Mouse (Mus musculus) ES-E14 (cell line): Measurements from ENCODE around the gene Timm8b. TPM values are rescaled to one million over a fixed set of nuclear protein-coding genes. Genes with fewer than 3 reads are reported as not detected.

Source experiments
- DNase-seq: peaks from one replicate; pipeline ENCODE4 v3.0.0-alpha.2; 2013; ENCODE audit warnings: low read depth, low spot score
- H3K27ac ChIP-seq: 2 replicates; pipeline ENCODE4 v1.5.1; 2012; ENCODE audit warnings: low read depth, mild to moderate bottlenecking, low read length, moderate library complexity, mixed read lengths; ENCODE audit not compliant: poor library complexity, insufficient read depth, severe bottlenecking
- H3K36me3 ChIP-seq: 2 replicates; pipeline ENCODE4 v1.6.1; 2012; ENCODE audit warnings: mild to moderate bottlenecking, low read length, moderate library complexity, mixed read lengths; ENCODE audit not compliant: control insufficient read depth, poor library complexity, insufficient read depth, severe bottlenecking
- H3K4me1 ChIP-seq, 2 experiments: fragments of 150-350 bp in 1 of 2; sonication (generic) in 1 of 2; 2 replicates each; pipeline ENCODE4 v1.6.1; 2012; ENCODE audit warnings: low read length in 2 of 2, mild to moderate bottlenecking in 1 of 2, mixed read lengths in 1 of 2; ENCODE audit not compliant: control insufficient read depth in 2 of 2, insufficient read depth in 2 of 2, poor library complexity in 1 of 2
- H3K4me3 ChIP-seq, 2 experiments: fragments of 150-350 bp in 1 of 2; sonication (generic) in 1 of 2; 2 replicates each; pipeline ENCODE4 v1.5.1; 2012; ENCODE audit warnings: low read length in 2 of 2, low read depth in 1 of 2, mild to moderate bottlenecking in 1 of 2, mixed read lengths in 1 of 2; ENCODE audit not compliant: insufficient read depth in 1 of 2, poor library complexity in 1 of 2, severe bottlenecking in 1 of 2
- H3K9ac ChIP-seq: 2 replicates; pipeline ENCODE4 v1.6.1; 2012; ENCODE audit warnings: low read depth, mild to moderate bottlenecking, low read length, mixed read lengths; ENCODE audit not compliant: poor library complexity, insufficient read depth, severe bottlenecking
- H3K9me3 ChIP-seq: fragments of 150-350 bp; sonication (generic); 2 replicates; pipeline ENCODE4 v1.6.1; 2012; ENCODE audit warnings: low read depth, mild to moderate bottlenecking, low read length; ENCODE audit not compliant: control insufficient read depth, insufficient read depth
- CHD2 ChIP-seq: IDR thresholded peaks from 2 replicates; pipeline ENCODE4 v1.6.1; 2014; ENCODE audit warnings: mild to moderate bottlenecking, low read depth, low read length, inconsistent platforms
- HCFC1 ChIP-seq: IDR thresholded peaks from 2 replicates; pipeline ENCODE4 v1.6.1; 2012; ENCODE audit warnings: low read length, inconsistent platforms, borderline replicate concordance; ENCODE audit not compliant: insufficient read depth
- MAFK ChIP-seq: IDR thresholded peaks from 2 replicates; pipeline ENCODE4 v1.6.1; 2014; ENCODE audit warnings: mild to moderate bottlenecking, low read depth, low read length, inconsistent platforms; ENCODE audit not compliant: insufficient read depth
- ZC3H11A ChIP-seq: IDR thresholded peaks from 2 replicates; pipeline ENCODE4 v1.6.1; 2012; ENCODE audit warnings: low read depth, mild to moderate bottlenecking, inconsistent platforms, low read length, borderline replicate concordance
- ZNF384 ChIP-seq: IDR thresholded peaks from 2 replicates; pipeline ENCODE4 v1.6.1; 2012; ENCODE audit warnings: low read depth, low read length, inconsistent platforms
- in situ Hi-C, 2 experiments: fragments of 600-800 bp; cut with MboI; formaldehyde crosslinking; loops; one replicate each; pipeline ENCODE4 v1.15.1; 2025; ENCODE audit warnings: low sequenced_read_pairs in 2 of 2, inconsistent platforms in 1 of 2; ENCODE audit not compliant: unreplicated experiment in 2 of 2
- total RNA-seq: library from RNA; depleted of rRNA; stranded (reverse); fragments of 300-350 nt; gene quantifications from 2 replicates; pipeline ENCODE4 v1.2.3, GENCODE M21; 2012

Timm8b gene
- total RNA-seq, 1 experiment = 179 TPM

DNA sequence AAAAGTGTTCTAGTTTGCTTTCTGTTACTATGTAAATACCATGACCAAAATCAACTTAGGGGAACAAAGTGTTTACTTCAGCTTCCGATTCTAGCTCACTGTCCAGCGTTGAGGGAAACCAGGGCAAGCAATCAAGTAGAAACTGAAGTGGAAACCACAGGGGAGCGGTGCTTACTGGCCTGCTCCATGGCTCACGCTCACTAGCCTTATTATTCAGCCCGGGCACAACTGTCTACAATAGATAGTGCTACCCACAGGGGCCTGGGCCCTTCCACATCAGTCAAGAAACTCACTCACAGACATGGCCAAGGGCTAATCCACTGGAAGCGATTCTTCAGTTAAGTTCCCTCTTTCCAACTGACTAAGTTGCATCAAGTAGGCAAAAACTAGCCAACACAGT, 2.2 kb upstream of the Timm8b start:
- TF ChIP-seq ZNF384 = no peak
- TF ChIP-seq ZC3H11A = no peak
- no peak for DNase-seq
- H3K9me3 ChIP-seq = no peaks in the 10 kb centered on the region
- peaks cover 0 to 5% of the 10 kb centered on the region in 2 experiments; a peak in 1 of 4 replicates for H3K4me1 ChIP-seq
- H3K4me3 ChIP-seq = no peak overlapping the region
- H3K9ac ChIP-seq = no peak overlapping the region
- peaks cover 26% of the 10 kb centered on the region for H3K36me3 ChIP-seq
- H3K27ac ChIP-seq = no peak overlapping the region
- in situ Hi-C loops = no loop called here

- H3K4me1 ChIP-seq = peaks cover 0 to 5% of the 10 kb centered on the region in 2 experiments; a peak in 1 of 4 replicates
- peak overlapping the region; percentile 87 for H3K9ac ChIP-seq
- peak overlapping the region; percentile 75 to 79 for H3K4me3 ChIP-seq
- no peak for TF ChIP-seq ZC3H11A
- TF ChIP-seq MAFK = no peak
- TF ChIP-seq ZNF384 = no peak
- TF ChIP-seq HCFC1 = no peak
- TF ChIP-seq CHD2 = no peak
- H3K27ac ChIP-seq = no peak overlapping the region
- in situ Hi-C loops = no loop called here
- H3K9me3 ChIP-seq = no peaks in the 10 kb centered on the region
- DNase-seq = peak; percentile 12
- peaks cover 22% of the 10 kb centered on the region for H3K36me3 ChIP-seq
Observed at GRCm38 (mm10) chr9:50602055-50602845, 1.5 kb upstream of the Timm8b start.

GRCm38 (mm10) chr9:50603998-50604324, 251 bp downstream of the Timm8b start:
- in situ Hi-C loops = no loop called here
- H3K36me3 ChIP-seq = peaks cover 11% of the 10 kb centered on the region
- peaks cover 0 to 5% of the 10 kb centered on the region in 2 experiments; a peak in 1 of 4 replicates for H3K4me1 ChIP-seq
- DNase-seq = no peak
- H3K9ac ChIP-seq = peak overlapping the region; percentile 96
- peak overlapping the region; percentile 75 to 79 for H3K4me3 ChIP-seq
- peak overlapping the region; percentile 65 for H3K27ac ChIP-seq
- no peaks in the 10 kb centered on the region for H3K9me3 ChIP-seq
- no peak for TF ChIP-seq HCFC1
- TF ChIP-seq CHD2 = no peak
- no peak for TF ChIP-seq ZNF384
- no peak for TF ChIP-seq MAFK
- no peak for TF ChIP-seq ZC3H11A

GRCm38 (mm10) chr9:50604338-50604737, 628 bp downstream of the Timm8b start:
- Histone ChIP-seq H3K9ac (peak overlapping the region; percentile 96), H3K27ac (no peak overlapping the region), H3K9me3 (no peaks in the 10 kb centered on the region), H3K4me3 (peak overlapping the region; percentile 75 to 79), H3K4me1 (peaks cover 0 to 5% of the 10 kb centered on the region in 2 experiments; a peak in 1 of 4 replicates), H3K36me3 (peaks cover 11% of the 10 kb centered on the region)
- no peak for DNase-seq
- no peak for TF ChIP-seq MAFK
- no peak for TF ChIP-seq CHD2
- no peak for TF ChIP-seq ZNF384
- no peak for TF ChIP-seq ZC3H11A
- no peak for TF ChIP-seq HCFC1
- in situ Hi-C loops = no loop called here

GRCm38 (mm10) chr9:50612115-50612514, 8.4 kb downstream of the Timm8b start:
- no peak for DNase-seq
- in situ Hi-C loops = no loop called here
- no peak overlapping the region for H3K9ac ChIP-seq
- peaks cover 11% of the 10 kb centered on the region for H3K36me3 ChIP-seq
- H3K4me1 ChIP-seq = peaks cover 2 to 4% of the 10 kb centered on the region in 2 experiments; a peak in 2 of 4 replicates
- H3K9me3 ChIP-seq = no peaks in the 10 kb centered on the region
- H3K4me3 ChIP-seq = no peak overlapping the region
- H3K27ac ChIP-seq = no peak overlapping the region
- TF ChIP-seq MAFK (no peak), ZC3H11A (no peak), CHD2 (no peak), HCFC1 (no peak), ZNF384 (no peak)
